Mouse (Mus musculus): Measurements from ENCODE around the gene Cfap299. TPM values are rescaled to one million over a fixed set of nuclear protein-coding genes. Genes with fewer than 3 reads are reported as not detected.

Cfap299 gene
- polyA plus RNA-seq, 1 experiment from 2014 or later = not detected

- Histone ChIP-seq H3K27ac (ENCODE audit: low read length) (no peak overlapping the region), H3K9ac (ENCODE audit: low read depth, low read length) (no peak overlapping the region), H3K27me3 (ENCODE audit: control insufficient read depth, insufficient read depth, low read depth, low read length) (no peaks in the 10 kb centered on the region), H3K9me3 (replicated peaks; ENCODE audit: control insufficient read depth, low read length) (no peaks in the 10 kb centered on the region), H3K4me2 (ENCODE audit: low read depth, low read length) (no peak overlapping the region), H3K4me3 (ENCODE audit: low read depth, low read length) (no peak overlapping the region), H3K4me1 (ENCODE audit: control insufficient read depth, low read depth, low read length) (no peaks in the 10 kb centered on the region), H3K36me3 (ENCODE audit: control insufficient read depth, insufficient read depth) (no peaks in the 10 kb centered on the region)
- WGBS (ENCODE audit: insufficient replicate concordance) = 56% methylated on average over 1 of the region's 1 CpGs
- no peak for ATAC-seq (ENCODE audit: low read depth)
Measured at GRCm38 (mm10) chr5:98523783-98524182, 194.7 kb downstream of the Cfap299 start.

GRCm38 (mm10) chr5:98541333-98541732 is 212.2 kb downstream of the Cfap299 start:
- 50% methylated on average over 1 of the region's 1 CpGs for WGBS (ENCODE audit: insufficient replicate concordance)
- Histone ChIP-seq H3K36me3 (ENCODE audit: control insufficient read depth, insufficient read depth) (no peaks in the 10 kb centered on the region), H3K9ac (ENCODE audit: low read depth, low read length) (no peak overlapping the region), H3K9me3 (replicated peaks; ENCODE audit: control insufficient read depth, low read length) (no peaks in the 10 kb centered on the region), H3K4me2 (ENCODE audit: low read depth, low read length) (no peak overlapping the region), H3K4me1 (ENCODE audit: control insufficient read depth, low read depth, low read length) (no peaks in the 10 kb centered on the region), H3K4me3 (ENCODE audit: low read depth, low read length) (no peak overlapping the region), H3K27me3 (ENCODE audit: control insufficient read depth, insufficient read depth, low read depth, low read length) (no peaks in the 10 kb centered on the region), H3K27ac (ENCODE audit: low read length) (no peak overlapping the region)
- ATAC-seq (ENCODE audit: low read depth) = no peak

- WGBS (ENCODE audit: insufficient replicate concordance) = 43% methylated on average over 5 of the region's 5 CpGs
- H3K36me3 ChIP-seq (ENCODE audit: control insufficient read depth, insufficient read depth) = no peaks in the 10 kb centered on the region
- no peak overlapping the region for H3K4me3 ChIP-seq (ENCODE audit: low read depth, low read length)
Measured at GRCm38 (mm10) chr5:98550285-98550684, 221.2 kb downstream of the Cfap299 start.

GRCm38 (mm10) chr5:98550873-98551272 is 221.8 kb downstream of the Cfap299 start:
- no peak overlapping the region for H3K4me2 ChIP-seq (ENCODE audit: low read depth, low read length)
- no peaks in the 10 kb centered on the region for H3K9me3 ChIP-seq (replicated peaks; ENCODE audit: control insufficient read depth, low read length)
- 53% methylated on average over 1 of the region's 1 CpGs for WGBS (ENCODE audit: insufficient replicate concordance)
- no peak overlapping the region for H3K27ac ChIP-seq (ENCODE audit: low read length)
- H3K27me3 ChIP-seq (ENCODE audit: control insufficient read depth, insufficient read depth, low read depth, low read length) = no peaks in the 10 kb centered on the region
- ATAC-seq (ENCODE audit: low read depth) = no peak
- no peak overlapping the region for H3K4me3 ChIP-seq (ENCODE audit: low read depth, low read length)
- no peaks in the 10 kb centered on the region for H3K4me1 ChIP-seq (ENCODE audit: control insufficient read depth, low read depth, low read length)
- H3K36me3 ChIP-seq (ENCODE audit: control insufficient read depth, insufficient read depth) = no peaks in the 10 kb centered on the region
- H3K9ac ChIP-seq (ENCODE audit: low read depth, low read length) = no peak overlapping the region

More at GRCm38 (mm10) chr5:98550285-98550684, 221.2 kb downstream of the Cfap299 start:
- no peak for ATAC-seq (ENCODE audit: low read depth)
- Histone ChIP-seq H3K4me1 (ENCODE audit: control insufficient read depth, low read depth, low read length) (no peaks in the 10 kb centered on the region), H3K9ac (ENCODE audit: low read depth, low read length) (no peak overlapping the region), H3K9me3 (replicated peaks; ENCODE audit: control insufficient read depth, low read length) (no peaks in the 10 kb centered on the region), H3K4me2 (ENCODE audit: low read depth, low read length) (no peak overlapping the region), H3K27ac (ENCODE audit: low read length) (no peak overlapping the region), H3K27me3 (ENCODE audit: control insufficient read depth, insufficient read depth, low read depth, low read length) (no peaks in the 10 kb centered on the region)

- H3K27ac ChIP-seq (ENCODE audit: low read length) = no peak within 1 kb of the TSS
- no peak within 1 kb of the TSS for H3K9ac ChIP-seq (ENCODE audit: low read depth, low read length)
- no peaks in the 10 kb centered on the region for H3K4me1 ChIP-seq (ENCODE audit: control insufficient read depth, low read depth, low read length)
- ATAC-seq (ENCODE audit: low read depth) = no peak
- no peaks in the 10 kb centered on the region for H3K9me3 ChIP-seq (replicated peaks; ENCODE audit: control insufficient read depth, low read length)
- no peaks in the 10 kb centered on the region for H3K27me3 ChIP-seq (ENCODE audit: control insufficient read depth, insufficient read depth, low read depth, low read length)
- H3K36me3 ChIP-seq (ENCODE audit: control insufficient read depth, insufficient read depth) = no peaks in the 10 kb centered on the region
- H3K4me3 ChIP-seq (ENCODE audit: low read depth, low read length) = no peak within 1 kb of the TSS
- H3K4me2 ChIP-seq (ENCODE audit: low read depth, low read length) = no peak within 1 kb of the TSS
Measured at GRCm38 (mm10) chr5:98552395-98552794, 223.3 kb downstream of the Cfap299 start, which contains the start of gene Gm11111. Gene Gm11111 (plus strand): TSS chr5:98552695.

- Histone ChIP-seq H3K27me3 (ENCODE audit: control insufficient read depth, insufficient read depth, low read depth, low read length) (no peaks in the 10 kb centered on the region), H3K27ac (ENCODE audit: low read length) (no peak overlapping the region)
Measured at GRCm38 (mm10) chr5:98552811-98553601, 223.9 kb downstream of the Cfap299 start.

GRCm38 (mm10) chr5:98561301-98561700 is 232.2 kb downstream of the Cfap299 start:
- no peak overlapping the region for H3K4me3 ChIP-seq (ENCODE audit: low read depth, low read length)
- H3K9me3 ChIP-seq (replicated peaks; ENCODE audit: control insufficient read depth, low read length) = no peaks in the 10 kb centered on the region
- no peaks in the 10 kb centered on the region for H3K36me3 ChIP-seq (ENCODE audit: control insufficient read depth, insufficient read depth)
- no peak overlapping the region for H3K27ac ChIP-seq (ENCODE audit: low read length)
- no peak overlapping the region for H3K4me2 ChIP-seq (ENCODE audit: low read depth, low read length)
- H3K27me3 ChIP-seq (ENCODE audit: control insufficient read depth, insufficient read depth, low read depth, low read length) = no peaks in the 10 kb centered on the region
- WGBS (ENCODE audit: insufficient replicate concordance) = 61% methylated on average over 4 of the region's 4 CpGs
- ATAC-seq (ENCODE audit: low read depth) = no peak
- no peak overlapping the region for H3K9ac ChIP-seq (ENCODE audit: low read depth, low read length)
- H3K4me1 ChIP-seq (ENCODE audit: control insufficient read depth, low read depth, low read length) = no peaks in the 10 kb centered on the region

More at GRCm38 (mm10) chr5:98552811-98553601, 223.9 kb downstream of the Cfap299 start:
- no peak overlapping the region for H3K9ac ChIP-seq (ENCODE audit: low read depth, low read length)
- H3K4me3 ChIP-seq (ENCODE audit: low read depth, low read length) = no peak overlapping the region
- 53% methylated on average over 7 of the region's 7 CpGs for WGBS (ENCODE audit: insufficient replicate concordance)
- no peak for ATAC-seq (ENCODE audit: low read depth)
- H3K36me3 ChIP-seq (ENCODE audit: control insufficient read depth, insufficient read depth) = no peaks in the 10 kb centered on the region
- H3K4me1 ChIP-seq (ENCODE audit: control insufficient read depth, low read depth, low read length) = no peaks in the 10 kb centered on the region
- H3K4me2 ChIP-seq (ENCODE audit: low read depth, low read length) = no peak overlapping the region
- H3K9me3 ChIP-seq (replicated peaks; ENCODE audit: control insufficient read depth, low read length) = no peaks in the 10 kb centered on the region

- Histone ChIP-seq H3K4me3 (ENCODE audit: low read depth, low read length) (no peak overlapping the region), H3K9me3 (replicated peaks; ENCODE audit: control insufficient read depth, low read length) (no peaks in the 10 kb centered on the region), H3K4me2 (ENCODE audit: low read depth, low read length) (no peak overlapping the region), H3K9ac (ENCODE audit: low read depth, low read length) (no peak overlapping the region), H3K27me3 (ENCODE audit: control insufficient read depth, insufficient read depth, low read depth, low read length) (no peaks in the 10 kb centered on the region), H3K27ac (ENCODE audit: low read length) (no peak overlapping the region), H3K36me3 (ENCODE audit: control insufficient read depth, insufficient read depth) (no peaks in the 10 kb centered on the region), H3K4me1 (ENCODE audit: control insufficient read depth, low read depth, low read length) (no peaks in the 10 kb centered on the region)
- WGBS (ENCODE audit: insufficient replicate concordance) = 68% methylated on average over 9 of the region's 9 CpGs
- no peak for ATAC-seq (ENCODE audit: low read depth)
Measured at GRCm38 (mm10) chr5:98562806-98563205, 233.7 kb downstream of the Cfap299 start.

- Histone ChIP-seq H3K27me3 (ENCODE audit: control insufficient read depth, insufficient read depth, low read depth, low read length) (no peaks in the 10 kb centered on the region), H3K9ac (ENCODE audit: low read depth, low read length) (no peak overlapping the region), H3K27ac (ENCODE audit: low read length) (no peak overlapping the region), H3K9me3 (replicated peaks; ENCODE audit: control insufficient read depth, low read length) (no peaks in the 10 kb centered on the region), H3K36me3 (ENCODE audit: control insufficient read depth, insufficient read depth) (no peaks in the 10 kb centered on the region), H3K4me1 (ENCODE audit: control insufficient read depth, low read depth, low read length) (no peaks in the 10 kb centered on the region), H3K4me3 (ENCODE audit: low read depth, low read length) (no peak overlapping the region), H3K4me2 (ENCODE audit: low read depth, low read length) (no peak overlapping the region)
- 58% methylated on average over 9 of the region's 9 CpGs for WGBS (ENCODE audit: insufficient replicate concordance)
- no peak for ATAC-seq (ENCODE audit: low read depth)
Measured at GRCm38 (mm10) chr5:98563801-98564200, 234.7 kb downstream of the Cfap299 start.
